Mouse (Mus musculus) heart, postnatal 0 days (tissue): ENCODE data around the gene Vgll2. TPM values are rescaled to one million over a fixed set of nuclear protein-coding genes. Genes with fewer than 3 reads are reported as not detected.

Experiments
- ATAC-seq: fragments of 200-750 bp; cut with Nextera tagmentation; 2 replicates; pipeline ENCODE4 v1.8.0; 2017; ENCODE audit warnings: low read depth, moderate number of reproducible peaks, moderate library complexity; ENCODE audit not compliant: insufficient read depth
- DNase-seq: peaks from one replicate; pipeline ENCODE4 v3.0.0-alpha.2; 2016; ENCODE audit warnings: low spot score
- H3K27ac ChIP-seq: fragments of 300-500 bp; sonication (generic); 2 replicates; pipeline ENCODE4 v1.5.1; 2014; ENCODE audit warnings: low read depth, mild to moderate bottlenecking
- H3K27me3 ChIP-seq: fragments of 300-500 bp; sonication (generic); 2 replicates; pipeline ENCODE4 v1.6.1; 2014; ENCODE audit warnings: low read length, mixed read lengths; ENCODE audit not compliant: control insufficient read depth, insufficient read depth
- H3K36me3 ChIP-seq: fragments of 300-500 bp; sonication (generic); replicated peaks from 2 replicates; pipeline ENCODE4 v1.6.1; 2014; ENCODE audit warnings: low read length, mixed read lengths; ENCODE audit not compliant: control insufficient read depth, insufficient read depth
- H3K4me1 ChIP-seq: fragments of 300-500 bp; sonication (generic); 2 replicates; pipeline ENCODE4 v1.6.1; 2014; ENCODE audit warnings: antibody characterized with exemption; ENCODE audit not compliant: control insufficient read depth, insufficient read depth
- H3K4me2 ChIP-seq: fragments of 300-500 bp; sonication (generic); 2 replicates; pipeline ENCODE4 v1.6.1; 2014; ENCODE audit warnings: low read depth, mild to moderate bottlenecking, low read length, moderate library complexity
- H3K4me3 ChIP-seq: fragments of 300-500 bp; sonication (generic); 2 replicates; pipeline ENCODE4 v1.5.1; 2014; ENCODE audit warnings: low read depth, low read length
- H3K9ac ChIP-seq: fragments of 300-500 bp; sonication (generic); replicated peaks from 2 replicates; pipeline ENCODE4 v1.6.1; 2014; ENCODE audit warnings: low read depth, low read length, mixed read lengths
- H3K9me3 ChIP-seq: fragments of 300-500 bp; sonication (generic); replicated peaks from 2 replicates; pipeline ENCODE4 v1.6.1; 2016; ENCODE audit warnings: low read length; ENCODE audit not compliant: control insufficient read depth
- CTCF ChIP-seq: IDR thresholded peaks from 2 replicates; pipeline ENCODE4 v1.5.1; 2016; ENCODE audit warnings: antibody characterized with exemption, control low read depth, low read depth
- EP300 ChIP-seq: IDR thresholded peaks from 2 replicates; pipeline ENCODE4 v1.6.1; 2016; ENCODE audit warnings: antibody characterized with exemption, low read depth
- WGBS: fragments of 180-500 bp; shearing (Covaris S2); extraction: QIAGEN DNeasy Blood & Tissue Kit; methylation state at CpG from one replicate; pipeline ENCODE4 v1.1.7; 2014; 5-methylcytosine and 5-hydroxymethylcytosine counted together
- microRNA-seq: library from miRNA; unstranded; fragments of <30 nt; microRNA quantifications from one replicate; pipeline ENCODE4, GENCODE M21; 2016
- polyA plus RNA-seq: library from polyadenylated mRNA; unstranded; fragments of >200 nt; fragmentation: Nextera tagmentation; extraction: Ambion mirVana; gene quantifications from 2 replicates; pipeline ENCODE4 v1.2.1, GENCODE M21; 2015
- total RNA-seq: library from RNA; depleted of rRNA; stranded (reverse); fragments of >200 nt; gene quantifications from 2 replicates; pipeline ENCODE4 v1.2.3, GENCODE M21; 2014; ENCODE audit warnings: low replicate concordance; rRNA removed

Gene Vgll2
- total and polyA plus RNA-seq, 2 experiments from 2014 or later, result not detected

- TF ChIP-seq CTCF (no peak), EP300 (no peak)
- no peaks in the 10 kb centered on the region for H3K36me3 ChIP-seq
- no peaks in the 10 kb centered on the region for H3K4me1 ChIP-seq
- no peak overlapping the region for H3K4me3 ChIP-seq
- ATAC-seq (no peak), DNase-seq (no peak)
- no peak overlapping the region for H3K4me2 ChIP-seq
- H3K27me3 ChIP-seq, result peaks cover 21% of the 10 kb centered on the region
- no peaks in the 10 kb centered on the region for H3K9me3 ChIP-seq
- H3K9ac ChIP-seq, result no peak overlapping the region
- no peak overlapping the region for H3K27ac ChIP-seq
These were observed 11.4 kb downstream of the Vgll2 start for GRCm38 (mm10) chr10:52033729-52034128.

- H3K9ac ChIP-seq, result no peak overlapping the region
- TF ChIP-seq EP300 (no peak), CTCF (no peak)
- no peaks in the 10 kb centered on the region for H3K9me3 ChIP-seq
- no peaks in the 10 kb centered on the region for H3K36me3 ChIP-seq
- no peak overlapping the region for H3K4me3 ChIP-seq
- H3K4me1 ChIP-seq, result no peaks in the 10 kb centered on the region
- no peaks in the 10 kb centered on the region for H3K27me3 ChIP-seq
- WGBS, result 80% methylated on average over 1 of the region's 1 CpGs
- no peak for ATAC-seq
- no peak overlapping the region for H3K27ac ChIP-seq
- no peak for DNase-seq
- H3K4me2 ChIP-seq, result no peak overlapping the region
These were observed 17.1 kb downstream of the Vgll2 start for GRCm38 (mm10) chr10:52039392-52039791.

GRCm38 (mm10) chr10:52043086-52043485 is 20.8 kb downstream of the Vgll2 start:
- Histone ChIP-seq H3K27ac (no peak overlapping the region), H3K27me3 (no peaks in the 10 kb centered on the region), H3K4me3 (no peak overlapping the region), H3K9me3 (no peaks in the 10 kb centered on the region), H3K4me2 (no peak overlapping the region), H3K36me3 (no peaks in the 10 kb centered on the region), H3K4me1 (no peaks in the 10 kb centered on the region), H3K9ac (no peak overlapping the region)
- TF ChIP-seq CTCF (no peak), EP300 (no peak)
- WGBS, result 69% methylated on average over 5 of the region's 5 CpGs
- DNase-seq (no peak), ATAC-seq (no peak)

GRCm38 (mm10) chr10:52048287-52048686 is 26.0 kb downstream of the Vgll2 start:
- no peak overlapping the region for H3K9ac ChIP-seq
- no peak overlapping the region for H3K4me3 ChIP-seq
- ATAC-seq (peak; percentile 60; the same call in 1 of the 2 replicates), DNase-seq (peak; percentile 20)
- H3K4me1 ChIP-seq, result no peaks in the 10 kb centered on the region
- 32% methylated on average over 3 of the region's 3 CpGs for WGBS
- H3K36me3 ChIP-seq, result no peaks in the 10 kb centered on the region
- no peak overlapping the region for H3K4me2 ChIP-seq
- no peaks in the 10 kb centered on the region for H3K27me3 ChIP-seq
- no peak overlapping the region for H3K27ac ChIP-seq
- no peak for TF ChIP-seq EP300
- no peak for TF ChIP-seq CTCF
- no peaks in the 10 kb centered on the region for H3K9me3 ChIP-seq

GRCm38 (mm10) chr10:52072482-52072881 is 50.2 kb downstream of the Vgll2 start:
- DNase-seq (peak; percentile 50), ATAC-seq (no peak)
- no peak overlapping the region for H3K4me3 ChIP-seq
- TF ChIP-seq CTCF (peak; percentile 59), EP300 (no peak)
- H3K4me2 ChIP-seq, result no peak overlapping the region
- H3K27ac ChIP-seq, result no peak overlapping the region
- H3K9me3 ChIP-seq, result no peaks in the 10 kb centered on the region
- no peaks in the 10 kb centered on the region for H3K4me1 ChIP-seq
- H3K27me3 ChIP-seq, result no peaks in the 10 kb centered on the region
- no peaks in the 10 kb centered on the region for H3K36me3 ChIP-seq
- no peak overlapping the region for H3K9ac ChIP-seq

Small RNA genes within 50 kb of the gene (microRNA-seq; reads per million reads assigned to microRNA genes)
- gene Gm24084, result not detected

Other genes starting within 250 kb of the Vgll2 start
- gene Ros1, start 172.7 kb downstream of the Vgll2 start, total RNA-seq, result not detected in 2 replicates
- gene Ros1, start 172.7 kb downstream of the Vgll2 start, polyA plus RNA-seq, result not detected in 2 replicates
- 1.9 and 6.5 TPM in 2 replicates for gene Dcbld1, start 211.1 kb downstream of the Vgll2 start, total RNA-seq
- gene Dcbld1, start 211.1 kb downstream of the Vgll2 start, polyA plus RNA-seq, result 4.1 and 5.1 TPM in 2 replicates